Mouse (Mus musculus) kidney, postnatal 4 days (tissue): ENCODE data around the gene Snap47.

Source experiments
- DNase-seq, 2 experiments: peaks; one replicate each; pipeline ENCODE4 v3.0.0; 2021; ENCODE audit warnings: mixed read lengths in 2 of 2

Snap47 gene

GRCm38 (mm10) chr11:59366031-59366430 is 85.0 kb downstream of the Snap47 start:
- no peak for DNase-seq

GRCm38 (mm10) chr11:59364417-59364816 is 86.6 kb downstream of the Snap47 start:
- DNase-seq: peak; percentile 37 to 51

GRCm38 (mm10) chr11:59364007-59364406 is 87.0 kb downstream of the Snap47 start:
- no peak for DNase-seq

- DNase-seq: no peak
Measured at GRCm38 (mm10) chr11:59361291-59361690, 89.7 kb downstream of the Snap47 start.
